Mouse (Mus musculus): Measurements from ENCODE around the gene Ubxn2a. TPM values are rescaled to one million over a fixed set of nuclear protein-coding genes. Genes with fewer than 3 reads are reported as not detected.

Gene Ubxn2a
- total and polyA plus RNA-seq, 3 experiments: 21.9 to 22.8 TPM; not detected in 1

GRCm38 (mm10) chr12:4873531-4873930, 34.0 kb downstream of the Ubxn2a start:
- Histone ChIP-seq H3K4me1 (ENCODE audit: control insufficient read depth in 1 of 2, insufficient read depth in 2 of 2, low read length in 2 of 2) (peaks cover 16 to 34% of the 10 kb centered on the region in 2 experiments), H3K9me3 (replicated peaks; ENCODE audit: insufficient read depth, low read length) (no peaks in the 10 kb centered on the region), H3K27ac (ENCODE audit: control insufficient read depth, low read depth, low read length) (peak overlapping the region; percentile 92), H3K79me2 (ENCODE audit: control insufficient read depth, insufficient read depth, low read length, poor library complexity) (peaks cover 5% of the 10 kb centered on the region), H3K27me3 (ENCODE audit: control insufficient read depth in 1 of 2, insufficient read depth in 2 of 2, low read length in 2 of 2) (no peaks in the 10 kb centered on the region), H3K9ac (ENCODE audit: control insufficient read depth, low read depth, low read length, poor library complexity, severe bottlenecking) (peak overlapping the region; percentile 84), H3K36me3 (ENCODE audit: control insufficient read depth in 1 of 2, insufficient read depth in 2 of 2, low read length in 2 of 2) (peaks cover 1 to 24% of the 10 kb centered on the region in 2 experiments; a peak in 3 of 4 replicates), H3K4me3 (ENCODE audit: control insufficient read depth in 1 of 2, insufficient read depth in 1 of 2, low read depth in 2 of 2, low read length in 2 of 2) (peak overlapping the region; percentile 71 to 93)
- DNase-seq (ENCODE audit: low read depth, low spot score): no peak
- peak; percentile 87; the same call in 1 of the 2 replicates for TF ChIP-seq CHD1 (IDR thresholded peaks at IDR 0.05; ENCODE audit: low read depth, low read length)
- no peak for TF ChIP-seq ZMIZ1 (IDR thresholded peaks at IDR 0.05; ENCODE audit: low read depth, low read length)
- TF ChIP-seq MAFK (IDR thresholded peaks at IDR 0.05; ENCODE audit: borderline replicate concordance, low read depth, low read length): peak; percentile 6; the same call in 1 of the 2 replicates
- TF ChIP-seq E2F4 (IDR thresholded peaks at IDR 0.05; ENCODE audit: borderline replicate concordance, low read depth, low read length): no peak
- TF ChIP-seq UBTF (IDR thresholded peaks at IDR 0.05; ENCODE audit: borderline replicate concordance, insufficient read depth, low read depth, low read length): no peak
- no peak; the same call in 1 of the 2 replicates for TF ChIP-seq TBP (IDR thresholded peaks at IDR 0.05; ENCODE audit: low read depth, low read length)

DNA sequence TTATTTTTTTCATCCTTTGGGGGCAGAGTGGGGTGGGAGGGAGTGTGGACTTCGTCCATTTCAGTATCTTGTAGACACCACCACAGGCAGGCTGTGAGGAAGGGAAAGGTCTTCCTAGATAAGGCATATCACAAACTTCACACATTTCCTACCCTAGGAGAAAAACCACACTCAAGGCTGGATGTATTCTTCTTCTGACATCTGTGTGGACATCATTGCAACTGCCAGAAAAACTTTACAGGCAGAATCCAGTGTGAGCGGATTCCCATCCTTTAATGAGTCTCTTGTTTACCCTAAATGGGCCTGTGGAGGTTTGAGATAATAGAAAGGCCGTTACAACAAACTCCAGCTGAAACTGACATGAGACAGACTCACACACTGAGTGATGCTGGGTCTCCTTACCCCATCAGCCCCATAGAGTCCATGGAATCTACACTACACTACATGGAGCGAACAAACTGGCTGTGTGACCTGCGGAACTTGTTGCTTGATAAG, 34.5 kb downstream of the Ubxn2a start:
- Histone ChIP-seq H3K9me3 (replicated peaks; ENCODE audit: insufficient read depth, low read length) (no peaks in the 10 kb centered on the region), H3K4me3 (ENCODE audit: control insufficient read depth in 1 of 2, insufficient read depth in 1 of 2, low read depth in 2 of 2, low read length in 2 of 2) (peak overlapping the region; percentile 71 to 93), H3K4me1 (ENCODE audit: control insufficient read depth in 1 of 2, insufficient read depth in 2 of 2, low read length in 2 of 2) (peaks cover 16 to 34% of the 10 kb centered on the region in 2 experiments), H3K27ac (ENCODE audit: control insufficient read depth, low read depth, low read length) (peak overlapping the region; percentile 92), H3K27me3 (ENCODE audit: control insufficient read depth in 1 of 2, insufficient read depth in 2 of 2, low read length in 2 of 2) (no peaks in the 10 kb centered on the region), H3K9ac (ENCODE audit: control insufficient read depth, low read depth, low read length, poor library complexity, severe bottlenecking) (peak overlapping the region; percentile 84), H3K79me2 (ENCODE audit: control insufficient read depth, insufficient read depth, low read length, poor library complexity) (peaks cover 5% of the 10 kb centered on the region), H3K36me3 (ENCODE audit: control insufficient read depth in 1 of 2, insufficient read depth in 2 of 2, low read length in 2 of 2) (peaks cover 3 to 24% of the 10 kb centered on the region in 2 experiments; a peak in 3 of 4 replicates)
- peak; percentile 93 for DNase-seq (ENCODE audit: low read depth, low spot score)
- peak; percentile 43; the same call in 1 of the 2 replicates for TF ChIP-seq NELFE (IDR thresholded peaks at IDR 0.05; ENCODE audit: low read depth, low read length)
- TF ChIP-seq MEF2A (IDR thresholded peaks at IDR 0.05; ENCODE audit: extremely low read depth, insufficient replicate concordance, low read depth, low read length, poor library complexity, severe bottlenecking): no peak
- TF ChIP-seq ZKSCAN1 (IDR thresholded peaks at IDR 0.05; ENCODE audit: low read depth, low read length): no peak
- no peak for TF ChIP-seq E2F4 (IDR thresholded peaks at IDR 0.05; ENCODE audit: borderline replicate concordance, low read depth, low read length)
- peak; percentile 51; the same call in 1 of the 2 replicates for TF ChIP-seq HCFC1 (IDR thresholded peaks at IDR 0.05; ENCODE audit: low read depth, low read length)
- TF ChIP-seq RCOR1 (IDR thresholded peaks at IDR 0.05; ENCODE audit: low read depth, low read length): no peak; the same call in none of the 2 replicates
- no peak for TF ChIP-seq GABPA (IDR thresholded peaks at IDR 0.05; ENCODE audit: low read depth, low read length)
- no peak for TF ChIP-seq CTCF (IDR thresholded peaks at IDR 0.05 in 2 of 3, conservative IDR thresholded peaks at IDR 0.05 in 1 of 3; ENCODE audit: control insufficient read depth in 1 of 3, insufficient read depth in 1 of 3, low read depth in 2 of 3, low read length in 3 of 3, poor library complexity in 1 of 3, severe bottlenecking in 1 of 3)
- TF ChIP-seq ZNF384 (IDR thresholded peaks at IDR 0.05; ENCODE audit: low read depth, low read length): peak; percentile 65
- TF ChIP-seq MXI1 (IDR thresholded peaks at IDR 0.05; ENCODE audit: low read depth, low read length): peak; percentile 76; the same call in 1 of the 2 replicates
- TF ChIP-seq TBP (IDR thresholded peaks at IDR 0.05; ENCODE audit: low read depth, low read length): peak; percentile 70; the same call in 1 of the 2 replicates
- TF ChIP-seq SIN3A (IDR thresholded peaks at IDR 0.05; ENCODE audit: low read length): peak; percentile 94
- TF ChIP-seq POLR2AphosphoS2 (IDR thresholded peaks at IDR 0.05; ENCODE audit: low read length): no peak; the same call in 1 of the 2 replicates
- TF ChIP-seq BHLHE40 (IDR thresholded peaks at IDR 0.05; ENCODE audit: borderline replicate concordance, low read depth, low read length): no peak; the same call in 1 of the 2 replicates
- TF ChIP-seq MYB (IDR thresholded peaks at IDR 0.05; ENCODE audit: low read depth, low read length): peak; percentile 97
- no peak; the same call in 1 of the 2 replicates for TF ChIP-seq MAZ (IDR thresholded peaks at IDR 0.05; ENCODE audit: low read depth, low read length)
- TF ChIP-seq POLR2AphosphoS5 (IDR thresholded peaks at IDR 0.05; ENCODE audit: borderline replicate concordance, low read depth, low read length): 0 out of 2 replicates have a peak, but pooled peaks have one; percentile 64
- peak; percentile 97 to 98 for TF ChIP-seq EP300 (IDR thresholded peaks at IDR 0.05; ENCODE audit: low read depth in 1 of 2, low read length in 2 of 2)
- TF ChIP-seq TAL1 (IDR thresholded peaks at IDR 0.05; ENCODE audit: low read length): peak; percentile 99
- TF ChIP-seq SMC3 (IDR thresholded peaks at IDR 0.05; ENCODE audit: low read depth, low read length): no peak
- TF ChIP-seq JUND (IDR thresholded peaks at IDR 0.05; ENCODE audit: low read depth, low read length): no peak
- peak; percentile 76 for TF ChIP-seq ZMIZ1 (IDR thresholded peaks at IDR 0.05; ENCODE audit: low read depth, low read length)
- TF ChIP-seq USF1 (IDR thresholded peaks at IDR 0.05; ENCODE audit: low read depth, low read length): no peak
- peak; percentile 77 for TF ChIP-seq MYC (IDR thresholded peaks at IDR 0.05; ENCODE audit: low read depth, low read length)
- no peak for TF ChIP-seq ZC3H11A (IDR thresholded peaks at IDR 0.05; ENCODE audit: low read depth, low read length)
- TF ChIP-seq USF2 (IDR thresholded peaks at IDR 0.05; ENCODE audit: borderline replicate concordance in 1 of 2, insufficient read depth in 1 of 2, low read depth in 1 of 2, low read length in 2 of 2): no peak
